Mouse (Mus musculus) lung, postnatal 0 days (tissue): ENCODE data around the gene Nodal. TPM values are rescaled to one million over a fixed set of nuclear protein-coding genes. Genes with fewer than 3 reads are reported as not detected.

ENCODE experiments used
- ATAC-seq: fragments of 200-750 bp; cut with Nextera tagmentation; 2 replicates; pipeline ENCODE4 v1.8.0; 2017; ENCODE audit warnings: moderate library complexity
- DNase-seq: peaks from one replicate; pipeline ENCODE4 v3.0.0-alpha.2; 2016; ENCODE audit warnings: low spot score
- H3K27ac ChIP-seq: fragments of 300-500 bp; sonication (generic); 2 replicates; pipeline ENCODE4 v1.5.1; 2014; ENCODE audit warnings: antibody characterized with exemption, mild to moderate bottlenecking, low read length, mixed read lengths
- H3K27me3 ChIP-seq: fragments of 300-500 bp; sonication (generic); replicated peaks from 2 replicates; pipeline ENCODE4 v1.6.1; 2014; ENCODE audit warnings: low read length, mixed read lengths; ENCODE audit not compliant: insufficient read depth
- H3K36me3 ChIP-seq: fragments of 300-500 bp; sonication (generic); 2 replicates; pipeline ENCODE4 v1.6.1; 2014; ENCODE audit warnings: low read length, mixed read lengths; ENCODE audit not compliant: insufficient read depth
- H3K4me1 ChIP-seq: fragments of 300-500 bp; sonication (generic); 2 replicates; pipeline ENCODE4 v1.6.1; 2014; ENCODE audit warnings: antibody characterized with exemption, low read depth, low read length, mixed read lengths; ENCODE audit not compliant: insufficient read depth
- H3K4me2 ChIP-seq: fragments of 300-500 bp; sonication (generic); replicated peaks from 2 replicates; pipeline ENCODE4 v1.6.1; 2014; ENCODE audit warnings: low read depth, mild to moderate bottlenecking, low read length, moderate library complexity, mixed read lengths
- H3K4me3 ChIP-seq: fragments of 300-500 bp; sonication (generic); 2 replicates; pipeline ENCODE4 v1.5.1; 2014; ENCODE audit warnings: low read depth, low read length
- H3K9ac ChIP-seq: fragments of 300-500 bp; sonication (generic); replicated peaks from 2 replicates; pipeline ENCODE4 v1.6.1; 2014; ENCODE audit warnings: low read depth, mild to moderate bottlenecking
- H3K9me3 ChIP-seq: fragments of 300-500 bp; sonication (generic); 2 replicates; pipeline ENCODE4 v1.6.1; 2016; ENCODE audit warnings: low read length, mixed read lengths
- CTCF ChIP-seq: IDR thresholded peaks from 2 replicates; pipeline ENCODE4 v1.5.1; 2016; ENCODE audit warnings: antibody characterized with exemption, mild to moderate bottlenecking
- EP300 ChIP-seq: IDR thresholded peaks from 2 replicates; pipeline ENCODE4 v1.6.1; 2016; ENCODE audit warnings: antibody characterized with exemption, mild to moderate bottlenecking, control low read depth
- WGBS: fragments of 180-500 bp; shearing (Covaris S2); extraction: QIAGEN DNeasy Blood & Tissue Kit; methylation state at CpG from one replicate; pipeline ENCODE4 v1.1.7; 2014; 5-methylcytosine and 5-hydroxymethylcytosine counted together
- polyA plus RNA-seq: library from polyadenylated mRNA; unstranded; fragments of >200 nt; fragmentation: Nextera tagmentation; extraction: Ambion mirVana; gene quantifications from 2 replicates; pipeline ENCODE4 v1.2.1, GENCODE M21; 2015

Gene Nodal
- polyA plus RNA-seq, 1 experiment from 2014 or later: 0.37 TPM

DNA sequence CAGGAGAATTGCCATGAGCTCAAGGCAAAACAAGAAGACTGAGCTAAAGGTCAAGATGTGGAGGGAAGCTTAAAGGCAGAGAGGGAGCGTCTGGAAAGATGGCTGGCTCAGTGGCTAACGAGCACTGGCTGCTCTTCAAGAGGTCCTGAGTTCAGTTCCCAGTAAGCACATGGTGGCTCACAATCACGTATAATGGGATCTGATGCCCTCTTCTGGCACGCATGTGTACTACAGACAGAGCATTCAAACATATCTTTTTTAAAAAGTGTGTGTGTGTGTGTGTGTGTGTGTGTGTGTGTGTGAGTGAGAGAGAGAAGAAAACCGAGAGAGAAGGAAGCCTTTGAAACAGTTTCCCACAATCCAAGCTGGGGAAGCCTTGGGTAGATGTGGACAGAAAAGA, 15.3 kb upstream of the Nodal start:
- ATAC-seq (no peak), DNase-seq (no peak)
- no peaks in the 10 kb centered on the region for H3K27me3 ChIP-seq
- H3K4me3 ChIP-seq: no peak overlapping the region
- H3K27ac ChIP-seq: no peak overlapping the region
- WGBS: 72% methylated on average over 5 of the region's 5 CpGs
- H3K9me3 ChIP-seq: no peaks in the 10 kb centered on the region
- TF ChIP-seq CTCF (peak; percentile 62), EP300 (no peak)
- H3K36me3 ChIP-seq: no peaks in the 10 kb centered on the region
- no peaks in the 10 kb centered on the region for H3K4me1 ChIP-seq
- H3K9ac ChIP-seq: no peak overlapping the region
- no peak overlapping the region for H3K4me2 ChIP-seq

GRCm38 (mm10) chr10:61402911-61403310, 14.9 kb upstream of the Nodal start:
- H3K27ac ChIP-seq: no peak overlapping the region
- no peak for TF ChIP-seq CTCF
- TF ChIP-seq EP300: no peak
- H3K9me3 ChIP-seq: no peaks in the 10 kb centered on the region
- ATAC-seq (peak; percentile 30; the same call in 1 of the 2 replicates), DNase-seq (peak; percentile 29)
- no peaks in the 10 kb centered on the region for H3K36me3 ChIP-seq
- no peak overlapping the region for H3K4me3 ChIP-seq
- no peak overlapping the region for H3K4me2 ChIP-seq
- no peaks in the 10 kb centered on the region for H3K4me1 ChIP-seq
- 48% methylated on average over 2 of the region's 2 CpGs for WGBS
- no peaks in the 10 kb centered on the region for H3K27me3 ChIP-seq
- no peak overlapping the region for H3K9ac ChIP-seq

DNA sequence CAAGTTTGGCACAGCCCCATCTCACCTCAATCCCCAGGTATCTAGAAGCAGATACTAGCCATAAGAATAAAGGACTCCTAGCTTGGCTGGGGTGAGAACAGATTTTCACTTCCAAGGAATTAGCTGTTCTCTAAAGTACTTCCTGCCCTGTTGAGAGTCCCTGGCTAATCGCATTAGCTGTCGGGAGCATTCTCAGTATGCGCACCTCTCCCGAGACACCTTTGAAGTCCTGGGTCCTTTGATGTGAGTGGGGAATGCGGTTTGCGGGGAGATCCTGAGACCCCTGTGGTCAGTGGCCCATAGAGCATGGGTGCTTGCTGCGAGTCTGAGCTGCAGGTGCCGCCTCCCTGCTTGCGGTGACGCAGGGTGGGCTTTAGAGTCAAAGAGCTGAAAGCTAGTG, 11.8 kb upstream of the Nodal start:
- Histone ChIP-seq H3K27me3 (no peaks in the 10 kb centered on the region), H3K36me3 (no peaks in the 10 kb centered on the region), H3K4me1 (no peaks in the 10 kb centered on the region), H3K9ac (no peak overlapping the region), H3K4me3 (no peak overlapping the region), H3K4me2 (no peak overlapping the region), H3K27ac (no peak overlapping the region), H3K9me3 (no peaks in the 10 kb centered on the region)
- ATAC-seq (no peak), DNase-seq (no peak)
- 16% methylated on average over 10 of the region's 10 CpGs for WGBS
- no peak for TF ChIP-seq EP300
- no peak for TF ChIP-seq CTCF

DNA sequence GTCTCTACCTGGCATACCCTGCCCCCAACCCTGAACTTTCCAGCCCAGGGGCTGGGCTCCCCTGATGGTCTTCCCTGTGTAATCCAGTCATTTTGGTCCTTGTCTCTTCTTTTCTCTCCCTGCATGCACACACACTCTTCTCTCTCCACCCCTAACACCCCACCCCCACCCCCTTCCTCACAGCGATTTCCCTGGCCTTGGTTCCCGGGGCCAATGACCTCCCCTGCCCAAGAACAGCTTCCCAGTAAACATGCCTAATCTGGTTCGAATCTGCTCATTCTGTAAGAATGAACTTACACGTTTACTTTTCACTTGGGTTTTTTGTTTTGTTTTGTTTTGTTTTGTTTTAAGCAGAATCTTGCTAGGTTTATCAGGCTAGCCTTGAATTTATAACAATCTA, 8.0 kb upstream of the Nodal start:
- no peak for TF ChIP-seq EP300
- TF ChIP-seq CTCF: no peak
- H3K4me2 ChIP-seq: no peak overlapping the region
- no peak overlapping the region for H3K27ac ChIP-seq
- H3K27me3 ChIP-seq: no peaks in the 10 kb centered on the region
- no peaks in the 10 kb centered on the region for H3K4me1 ChIP-seq
- no peak overlapping the region for H3K9ac ChIP-seq
- no peaks in the 10 kb centered on the region for H3K36me3 ChIP-seq
- DNase-seq: no peak
- no peak for ATAC-seq
- no peak overlapping the region for H3K4me3 ChIP-seq
- 12% methylated on average over 4 of the region's 4 CpGs for WGBS
- no peaks in the 10 kb centered on the region for H3K9me3 ChIP-seq

GRCm38 (mm10) chr10:61410193-61410592, 7.6 kb upstream of the Nodal start:
- no peaks in the 10 kb centered on the region for H3K27me3 ChIP-seq
- H3K4me2 ChIP-seq: no peak overlapping the region
- no peaks in the 10 kb centered on the region for H3K4me1 ChIP-seq
- no peak overlapping the region for H3K9ac ChIP-seq
- no peaks in the 10 kb centered on the region for H3K36me3 ChIP-seq
- no peak overlapping the region for H3K27ac ChIP-seq
- DNase-seq (no peak), ATAC-seq (no peak)
- WGBS: 37% methylated on average over 9 of the region's 9 CpGs
- TF ChIP-seq CTCF: no peak
- TF ChIP-seq EP300: no peak
- H3K9me3 ChIP-seq: no peaks in the 10 kb centered on the region
- H3K4me3 ChIP-seq: no peak overlapping the region

DNA sequence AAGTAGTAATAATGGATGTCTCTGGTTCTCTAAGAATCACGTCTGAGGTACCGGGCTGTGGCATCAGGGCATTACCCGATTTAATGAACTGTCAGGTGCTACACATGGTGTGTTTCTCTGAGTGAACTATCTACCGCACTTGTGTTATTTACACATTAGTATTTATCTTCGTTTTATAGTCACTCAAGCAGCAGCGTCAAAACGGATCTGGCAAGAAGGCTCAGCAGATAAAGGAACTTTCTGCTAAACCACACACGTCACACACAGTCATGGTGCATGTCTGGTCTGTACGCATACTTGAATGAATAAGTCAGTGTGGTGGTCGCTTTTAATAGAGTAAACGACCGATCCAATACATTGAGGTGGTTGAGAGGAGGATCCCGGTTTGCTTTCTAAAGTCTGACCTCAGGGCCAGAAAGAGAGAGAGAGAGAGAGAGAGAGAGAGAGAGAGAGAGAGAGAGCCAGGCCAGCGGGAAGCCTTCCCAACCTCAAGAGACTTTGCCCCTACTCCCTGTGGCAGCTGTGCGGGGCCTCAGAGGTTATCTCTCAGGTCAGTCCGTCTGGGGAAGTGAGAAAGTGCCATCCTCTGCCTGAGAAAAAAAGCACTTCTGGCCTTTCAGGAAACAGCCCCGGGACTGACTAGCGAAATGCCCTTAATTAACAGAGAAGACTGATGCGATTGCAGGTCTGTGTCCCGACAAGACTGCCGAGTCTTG, 4.7 kb upstream of the Nodal start:
- Histone ChIP-seq H3K9me3 (no peaks in the 10 kb centered on the region), H3K27ac (no peak overlapping the region), H3K4me1 (no peaks in the 10 kb centered on the region), H3K36me3 (no peaks in the 10 kb centered on the region), H3K4me3 (no peak overlapping the region), H3K4me2 (no peak overlapping the region), H3K9ac (no peak overlapping the region), H3K27me3 (peaks cover 13% of the 10 kb centered on the region)
- DNase-seq (no peak), ATAC-seq (no peak)
- 21% methylated on average over 21 of the region's 21 CpGs for WGBS
- no peak for TF ChIP-seq CTCF
- no peak for TF ChIP-seq EP300

DNA sequence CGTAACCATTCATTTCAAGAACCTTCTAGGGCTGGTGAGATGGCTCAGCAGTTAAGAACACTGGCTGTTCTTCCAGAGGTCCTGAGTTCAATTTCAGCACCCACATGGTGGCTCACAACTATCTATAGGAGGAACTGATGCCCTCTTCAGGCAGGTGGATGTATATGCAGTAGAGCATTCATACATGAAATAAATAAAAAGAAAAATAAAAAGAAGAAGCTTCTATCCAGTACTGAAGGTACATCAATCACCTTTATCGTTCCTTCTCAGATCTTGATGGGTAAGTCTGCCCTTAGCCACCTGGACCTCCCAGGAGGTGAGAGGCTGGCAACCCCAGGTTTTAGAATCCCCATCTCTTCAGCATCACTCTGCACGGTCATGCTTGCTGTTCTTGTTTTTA, 2.5 kb upstream of the Nodal start:
- Histone ChIP-seq H3K4me1 (0 out of 2 replicates have a peak, but pooled peaks cover 6% of the 10 kb centered on the region), H3K27ac (no peak overlapping the region), H3K9ac (no peak overlapping the region), H3K27me3 (peaks cover 27% of the 10 kb centered on the region), H3K9me3 (no peaks in the 10 kb centered on the region), H3K36me3 (no peaks in the 10 kb centered on the region), H3K4me3 (no peak overlapping the region), H3K4me2 (no peak overlapping the region)
- WGBS: 54% methylated on average over 3 of the region's 3 CpGs
- ATAC-seq: no peak
- TF ChIP-seq EP300 (no peak), CTCF (peak; percentile 24; the same call in 1 of the 2 replicates)
- no peak for DNase-seq
